Mouse (Mus musculus) cerebellum, adult 11 months (tissue): ENCODE results near the gene Iqgap1.
A peak's percentile ranks its signal among the peaks of the same experiment; 100 is the strongest.

Source experiments
- DNase-seq: peaks from one replicate; pipeline ENCODE4 v3.0.0; 2022

Iqgap1 gene

DNA sequence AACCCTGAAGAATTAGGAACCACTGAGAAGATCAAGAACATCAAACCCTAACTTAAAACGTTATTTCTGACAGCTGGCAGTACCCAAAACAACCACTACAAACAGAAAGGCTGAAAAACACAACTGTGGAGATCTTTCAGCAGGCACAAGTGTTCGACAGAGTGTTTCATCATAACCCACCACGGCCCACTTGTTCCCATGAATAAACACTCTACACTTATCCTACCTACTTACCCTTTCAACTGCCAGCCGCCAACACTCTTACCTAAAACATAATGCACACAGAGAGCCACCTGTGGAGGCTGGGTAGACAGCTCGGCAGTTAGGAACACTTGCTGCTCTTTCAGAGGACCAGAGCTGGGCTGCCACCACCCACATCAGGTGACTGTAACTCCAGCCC, 26.5 kb downstream of the Iqgap1 start:
- DNase-seq: no peak

- no peak for DNase-seq
These were observed 28.8 kb downstream of the Iqgap1 start for GRCm38 (mm10) chr7:80796805-80797567.

DNA sequence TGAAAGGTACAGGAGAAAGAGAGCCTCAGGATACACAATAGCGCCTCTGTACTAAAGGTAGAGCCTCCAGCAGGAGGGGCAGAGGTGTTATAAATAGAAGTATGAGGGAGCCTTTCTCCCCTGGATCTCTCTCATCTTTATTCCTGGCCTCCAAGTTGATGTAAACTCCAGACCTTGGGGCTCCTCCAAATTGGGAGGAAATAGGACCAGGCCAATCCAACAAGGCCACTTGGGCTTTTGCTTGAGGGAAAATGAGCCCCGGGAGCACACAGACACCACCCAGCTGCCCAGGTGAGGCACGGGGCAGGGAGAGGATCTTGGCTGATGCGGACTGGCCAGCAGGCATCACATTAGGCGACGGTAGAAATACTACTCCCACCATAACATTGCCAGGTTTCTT, 29.5 kb downstream of the Iqgap1 start:
- no peak for DNase-seq

DNA sequence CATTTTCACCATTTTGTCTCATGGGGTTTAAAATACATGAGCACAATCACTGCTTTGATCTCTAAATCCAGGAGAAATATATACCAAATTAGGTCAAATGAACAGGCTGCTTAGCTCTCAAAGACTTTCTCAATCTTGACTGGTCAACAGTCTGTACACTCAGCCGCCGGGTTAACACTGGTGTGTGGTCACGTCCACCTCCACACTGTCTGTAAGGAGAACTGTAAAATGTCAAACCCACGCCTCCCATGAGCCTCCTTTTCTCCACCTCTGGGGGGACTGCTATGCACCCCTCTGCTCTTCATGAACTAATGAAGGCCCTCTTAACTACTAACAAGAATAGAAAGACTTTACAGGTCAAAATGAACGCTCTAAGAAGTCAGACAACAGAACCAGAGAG, 36.2 kb downstream of the Iqgap1 start:
- no peak for DNase-seq

DNA sequence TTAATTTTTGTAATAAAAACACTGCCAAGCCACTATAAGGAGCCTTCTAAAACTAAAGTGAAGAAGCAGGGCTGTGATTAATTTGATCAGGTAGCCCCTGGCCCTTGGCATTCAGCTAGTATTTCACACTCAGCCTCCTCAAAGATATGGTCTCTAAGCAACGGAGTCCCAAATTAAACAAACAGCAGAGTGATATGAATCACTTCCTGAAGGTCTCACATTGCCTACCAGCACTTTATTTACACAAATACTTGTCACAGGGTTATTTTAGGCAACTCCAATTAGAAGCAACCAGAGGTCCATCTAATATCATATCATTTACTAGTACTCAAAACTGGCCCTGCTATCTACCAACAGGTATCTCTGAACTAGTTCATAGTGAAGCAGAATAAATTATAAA, 36.7 kb downstream of the Iqgap1 start:
- DNase-seq: no peak

- DNase-seq: no peak
These were observed 37.8 kb downstream of the Iqgap1 start for GRCm38 (mm10) chr7:80788002-80788401.

- no peak for DNase-seq
These were observed 39.0 kb downstream of the Iqgap1 start for GRCm38 (mm10) chr7:80786746-80787145.

DNA sequence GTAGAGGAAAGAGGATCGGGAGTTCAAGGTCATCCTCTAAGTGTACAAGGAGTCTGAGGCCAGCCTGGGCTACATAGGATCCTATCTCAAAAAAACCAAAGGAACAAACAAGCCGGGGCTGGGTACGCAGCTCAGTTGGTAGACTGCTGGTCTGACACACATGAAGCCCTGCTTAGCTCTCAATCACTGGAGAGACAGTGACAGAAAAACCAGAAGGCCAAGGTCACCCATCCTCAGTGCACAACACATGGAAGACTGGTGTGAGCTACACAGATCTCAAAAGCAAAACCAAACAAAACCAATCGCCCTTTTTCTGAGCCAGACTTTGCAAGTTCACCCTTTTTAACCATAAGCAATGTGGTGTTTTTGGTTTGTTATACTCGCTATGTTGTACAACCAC, 41.9 kb downstream of the Iqgap1 start:
- DNase-seq: no peak

DNA sequence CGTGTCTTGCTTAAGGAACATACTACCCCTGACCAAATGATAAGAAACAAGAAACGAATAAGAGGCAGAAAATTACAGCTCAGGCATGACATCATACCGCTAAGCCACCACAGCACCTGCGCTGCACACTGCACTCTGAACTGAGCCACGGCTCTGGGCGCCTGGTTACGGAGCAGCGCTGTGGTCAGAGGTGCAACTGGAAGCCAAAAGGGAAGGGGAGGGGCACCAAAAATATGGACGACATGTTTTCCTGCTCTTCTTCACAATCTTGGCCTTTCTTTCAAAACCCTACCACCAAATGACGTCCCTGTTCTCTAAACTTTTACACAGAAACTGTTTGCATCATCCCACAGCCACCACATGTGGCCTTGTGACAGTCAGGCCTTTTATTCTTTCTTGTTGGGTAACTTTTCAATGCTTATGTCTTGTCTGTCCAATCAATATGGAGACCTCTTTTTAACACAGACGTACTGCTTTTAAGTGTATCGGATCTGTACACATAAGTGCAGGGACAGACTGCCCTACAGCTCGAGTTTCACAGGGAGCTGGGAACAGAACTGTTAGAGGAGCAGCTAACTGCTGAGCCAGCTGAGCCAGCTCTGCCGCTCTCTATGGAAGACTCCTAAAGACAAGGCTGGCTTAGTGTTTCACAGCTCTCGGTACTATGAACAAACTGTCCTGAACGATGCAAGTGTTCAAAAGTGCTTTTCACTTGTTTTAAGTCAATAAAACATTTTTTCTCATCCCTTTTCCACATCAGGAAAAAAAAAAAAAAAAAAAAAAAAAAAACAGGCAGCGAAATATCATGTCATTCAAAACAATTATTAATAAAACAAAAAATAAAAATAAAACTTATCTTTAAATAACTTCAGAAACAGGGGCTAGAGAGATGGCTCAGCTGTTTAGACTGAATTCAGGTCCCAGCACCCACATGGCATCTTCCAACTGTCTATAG, 43.3 kb downstream of the Iqgap1 start:
- DNase-seq: no peak

DNA sequence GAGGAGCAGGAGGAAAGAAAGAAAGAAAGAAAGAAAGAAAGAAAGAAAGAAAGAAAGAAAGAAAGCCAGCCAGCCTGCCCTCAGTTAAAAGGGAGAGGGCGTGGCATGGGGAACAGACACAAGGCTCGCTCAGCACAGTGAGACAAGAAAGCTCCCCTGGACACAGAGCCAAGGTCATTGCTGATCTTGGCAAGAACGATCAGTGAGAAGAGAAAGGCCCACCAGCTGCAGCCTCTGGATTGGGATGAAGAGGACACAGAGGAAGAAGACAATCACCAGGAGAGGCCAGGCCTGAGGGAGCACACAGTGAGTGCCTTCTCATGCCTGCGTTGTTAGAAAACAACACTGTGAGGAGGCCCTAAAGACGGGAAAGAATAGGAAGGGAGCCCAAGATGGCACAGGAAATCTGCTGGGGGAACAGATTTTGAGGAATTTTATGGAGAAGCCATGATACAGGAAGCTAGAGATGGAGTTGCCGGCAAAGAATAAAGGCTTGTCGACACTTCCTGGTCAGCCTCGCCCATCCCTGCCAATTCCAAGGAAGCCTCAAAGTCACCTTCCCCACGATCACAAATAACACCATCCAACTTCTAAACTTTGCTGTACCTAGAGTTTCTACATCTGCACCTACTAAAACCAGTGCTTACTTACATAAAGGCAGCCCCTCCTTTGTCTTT, 44.2 kb downstream of the Iqgap1 start:
- no peak for DNase-seq

DNA sequence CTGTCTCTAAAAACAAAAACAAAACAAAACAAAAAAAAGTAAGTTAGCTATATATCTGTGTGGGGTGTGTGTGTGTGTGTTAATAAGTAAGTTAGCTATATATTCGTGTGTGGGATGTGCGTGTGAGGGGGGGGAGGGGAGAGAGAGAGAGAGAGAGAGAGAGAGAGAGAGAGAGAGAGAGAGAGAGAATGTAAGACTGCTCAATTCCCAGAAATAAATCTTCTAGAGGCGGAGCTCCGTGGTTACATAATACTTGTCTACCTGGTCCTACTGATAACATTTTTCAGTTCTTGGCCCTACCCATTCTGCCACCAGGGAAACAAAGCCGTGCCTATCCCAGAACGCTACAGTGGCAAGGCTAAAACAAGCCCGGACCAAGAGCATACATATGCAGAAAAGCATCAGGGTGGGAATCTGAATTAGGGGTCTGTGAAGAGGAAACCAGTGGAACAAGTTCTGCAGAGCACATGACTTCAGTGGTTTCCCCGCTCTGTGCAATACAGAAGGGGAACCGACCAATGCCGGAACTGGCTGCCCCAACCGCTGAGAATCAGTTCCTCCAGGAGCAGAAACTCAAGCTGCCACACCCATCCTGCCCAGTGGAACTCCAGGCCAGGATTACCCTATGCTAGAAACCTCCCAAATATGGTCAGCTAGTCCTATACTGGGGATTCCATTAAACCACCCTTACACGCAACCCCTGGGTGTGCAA, 46.7 kb downstream of the Iqgap1 start:
- no peak for DNase-seq

DNA sequence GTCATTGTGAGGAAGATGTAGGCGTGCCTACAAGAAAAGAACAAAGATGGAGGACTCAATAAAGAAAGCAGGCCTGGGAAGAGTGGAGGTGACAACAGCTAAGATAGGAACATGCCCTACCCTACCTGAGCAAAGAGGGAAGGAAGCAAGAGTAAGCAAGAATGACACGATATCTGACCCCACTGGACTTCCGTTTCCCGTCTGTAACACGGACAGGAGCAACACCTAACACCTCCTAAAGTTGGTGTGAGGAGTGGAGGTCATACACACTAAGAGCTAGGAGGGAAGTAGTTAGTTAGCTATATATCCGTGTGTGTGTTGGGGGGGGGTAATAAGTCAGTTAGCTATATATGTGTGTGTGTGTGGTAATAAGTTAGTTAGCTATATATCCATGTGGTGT, 47.4 kb downstream of the Iqgap1 start:
- no peak for DNase-seq

DNA sequence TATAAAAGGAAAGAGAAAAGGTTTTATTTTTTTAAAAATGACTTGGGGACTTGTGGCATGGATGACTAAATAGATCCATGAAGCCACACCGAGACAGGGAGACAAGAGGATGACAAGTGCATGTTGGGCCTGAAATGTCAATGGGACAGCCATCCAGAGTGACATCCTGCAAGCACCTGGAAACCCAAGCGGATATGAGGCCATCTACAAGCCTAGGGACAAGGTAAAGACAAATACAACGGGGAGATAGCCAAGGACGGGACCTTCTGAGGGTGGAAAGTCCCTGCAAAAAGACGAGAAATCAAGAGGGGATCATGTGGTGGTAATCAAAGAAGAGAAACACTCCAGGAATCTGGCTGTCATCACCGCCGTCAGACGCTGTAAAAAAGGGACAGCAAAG, 48.6 kb downstream of the Iqgap1 start:
- DNase-seq: no peak

DNA sequence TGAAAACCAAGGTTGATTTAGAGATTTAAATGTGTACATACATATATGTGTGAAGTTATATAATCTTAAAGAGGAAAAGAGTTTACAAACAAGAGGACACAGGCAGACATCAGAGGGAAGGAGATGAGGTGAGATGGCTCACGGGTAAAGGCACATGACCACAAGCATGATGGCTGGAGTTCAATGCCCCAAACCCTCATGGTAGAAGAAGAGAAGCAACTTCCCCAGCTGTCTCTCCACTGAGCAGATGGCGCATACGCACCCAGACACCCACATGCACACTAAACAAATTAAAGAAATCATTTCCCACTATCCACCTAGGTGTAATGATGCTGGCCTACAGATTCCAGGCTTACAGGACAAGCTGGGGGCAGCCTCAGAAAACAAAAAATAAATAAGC, 49.7 kb downstream of the Iqgap1 start:
- no peak for DNase-seq

- DNase-seq: no peak
These were observed 50.3 kb downstream of the Iqgap1 start for GRCm38 (mm10) chr7:80775448-80775904.

- no peak for DNase-seq
These were observed 50.9 kb downstream of the Iqgap1 start for GRCm38 (mm10) chr7:80774615-80775447.

DNA sequence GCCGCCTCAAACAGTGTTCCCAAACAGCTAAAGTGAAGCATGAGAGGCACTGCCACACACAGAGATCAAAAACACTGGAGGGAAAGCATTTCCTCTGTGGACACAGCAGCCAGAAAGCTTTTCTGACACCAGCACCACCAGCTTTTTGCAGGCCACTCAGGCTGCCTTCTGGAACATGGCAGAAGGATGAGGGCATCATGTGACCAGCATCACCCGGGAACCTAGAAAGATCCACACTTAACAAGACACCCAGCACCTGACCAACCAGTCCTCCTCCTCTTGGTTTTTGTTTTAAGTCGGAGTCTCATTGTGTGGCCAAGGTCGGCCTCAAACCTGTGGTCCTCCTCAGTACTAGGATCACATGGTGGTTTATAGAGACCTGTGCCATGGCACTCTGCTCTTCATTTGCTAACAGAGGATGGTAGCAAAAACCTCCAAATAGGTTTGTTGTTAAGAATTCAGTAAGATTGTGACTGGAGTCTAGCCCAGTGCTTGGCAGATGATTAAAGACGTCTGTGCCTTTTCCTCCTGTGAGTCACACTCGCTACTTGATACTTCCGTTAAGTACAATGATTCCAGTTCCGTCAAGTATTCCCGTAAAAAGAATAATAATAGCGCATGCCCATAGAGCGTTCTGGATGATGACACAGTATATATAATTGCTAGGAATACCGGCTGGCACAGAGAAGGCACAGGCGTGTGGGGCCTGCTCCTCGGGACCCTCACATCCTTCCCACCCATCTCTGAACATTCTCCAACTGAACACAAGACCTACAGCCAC, 51.8 kb downstream of the Iqgap1 start:
- no peak for DNase-seq

- no peak for DNase-seq
These were observed 55.3 kb downstream of the Iqgap1 start for GRCm38 (mm10) chr7:80770466-80770865.

DNA sequence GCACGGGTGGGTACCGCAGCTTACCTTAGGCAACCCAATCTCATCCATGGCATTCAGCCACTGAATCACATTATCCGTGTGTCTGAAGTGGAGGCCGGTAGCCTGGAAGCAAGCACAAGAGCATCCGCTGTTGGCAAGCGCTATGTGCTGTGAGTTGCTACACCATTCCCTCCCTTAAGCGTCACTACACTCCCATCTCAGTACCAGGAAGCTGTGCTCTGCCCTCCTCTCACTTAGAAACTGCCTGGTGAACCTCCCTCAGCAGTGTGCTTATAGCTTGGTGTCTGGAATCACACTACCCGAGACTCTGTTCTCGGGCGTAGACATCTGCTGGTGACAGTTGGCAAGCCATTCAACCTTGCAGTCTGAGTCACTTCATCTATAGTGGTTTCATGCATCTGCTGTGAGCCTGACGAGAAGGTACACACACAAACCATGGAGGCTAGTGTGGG, 58.9 kb downstream of the Iqgap1 start:
- DNase-seq: peak; percentile 16

- DNase-seq: no peak
These were observed 59.7 kb downstream of the Iqgap1 start for GRCm38 (mm10) chr7:80766072-80766471.
